Mouse (Mus musculus) bone marrow macrophage, adult 2 months (primary cell): ENCODE results near the gene Rpusd4. TPM values are rescaled to one million over a fixed set of nuclear protein-coding genes. Genes with fewer than 3 reads are reported as not detected.

ENCODE experiments used
- H3K27ac ChIP-seq: 2 replicates; pipeline ENCODE4 v1.5.1; 2012; ENCODE audit warnings: low read depth, low read length; ENCODE audit not compliant: insufficient read depth
- H3K4me1 ChIP-seq: 2 replicates; pipeline ENCODE4 v1.6.1; 2012; ENCODE audit warnings: low read length; ENCODE audit not compliant: control insufficient read depth, insufficient read depth
- H3K4me3 ChIP-seq: 2 replicates; pipeline ENCODE4 v1.5.1; 2012; ENCODE audit warnings: mild to moderate bottlenecking, low read length, moderate library complexity; ENCODE audit not compliant: insufficient read depth
- CTCF ChIP-seq: IDR thresholded peaks from 2 replicates; pipeline ENCODE4 v1.5.1; 2012; ENCODE audit warnings: low read depth, mild to moderate bottlenecking, low read length, moderate library complexity
- POLR2A ChIP-seq: IDR thresholded peaks from 2 replicates; pipeline ENCODE4 v1.6.1; 2012; ENCODE audit warnings: mild to moderate bottlenecking, low read depth, low read length, borderline replicate concordance
- polyA plus RNA-seq: library from polyadenylated mRNA; stranded (reverse); fragments of >200 nt; gene quantifications from 2 replicates; pipeline ENCODE4 v1.2.4, GENCODE M21; 2012; ENCODE audit not compliant: missing spikeins, insufficient read depth, insufficient read length

Gene Rpusd4
- polyA plus RNA-seq, 1 experiment: 23.9 TPM

DNA sequence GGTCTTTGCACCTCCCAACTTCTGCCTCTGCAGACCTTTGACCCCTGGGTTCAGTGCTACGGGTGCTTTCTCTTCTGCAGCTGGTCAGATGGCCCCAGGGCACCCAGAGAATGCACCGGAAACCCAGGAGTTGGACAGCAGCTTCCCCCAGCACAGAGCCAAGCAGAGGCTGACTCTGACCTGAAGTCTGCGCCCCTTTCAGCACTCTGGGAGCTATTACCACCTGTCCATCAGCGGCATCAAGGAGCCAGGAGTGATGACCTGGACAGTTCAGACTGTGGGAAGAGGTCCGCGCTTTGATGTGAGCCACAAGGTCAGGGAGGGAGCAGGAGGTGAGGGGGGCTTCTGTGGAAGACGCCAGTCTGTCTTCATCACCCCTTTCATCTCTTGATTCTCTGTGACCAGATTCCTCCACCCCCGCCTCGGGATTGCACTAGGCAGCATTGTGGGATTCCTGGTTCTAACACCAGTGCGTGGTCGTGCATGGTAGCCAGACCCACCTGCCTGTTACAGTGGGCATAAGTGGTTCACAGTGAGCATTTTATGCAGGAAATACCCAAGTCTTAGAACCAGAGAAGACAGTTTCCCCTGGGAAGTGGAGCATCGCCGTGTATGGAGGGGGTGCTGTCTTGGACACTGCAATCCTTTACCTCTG lies 15.9 kb downstream of the Rpusd4 start:
- TF ChIP-seq POLR2A: no peak
- no peak for TF ChIP-seq CTCF
- H3K4me3 ChIP-seq: no peak overlapping the region
- H3K27ac ChIP-seq: no peak overlapping the region
- H3K4me1 ChIP-seq: peaks cover 7% of the 10 kb centered on the region

GRCm38 (mm10) chr9:35284351-35284750 lies 16.7 kb downstream of the Rpusd4 start:
- H3K4me3 ChIP-seq: no peak overlapping the region
- no peak for TF ChIP-seq POLR2A
- no peak for TF ChIP-seq CTCF
- H3K27ac ChIP-seq: no peak overlapping the region
- H3K4me1 ChIP-seq: no peaks in the 10 kb centered on the region

DNA sequence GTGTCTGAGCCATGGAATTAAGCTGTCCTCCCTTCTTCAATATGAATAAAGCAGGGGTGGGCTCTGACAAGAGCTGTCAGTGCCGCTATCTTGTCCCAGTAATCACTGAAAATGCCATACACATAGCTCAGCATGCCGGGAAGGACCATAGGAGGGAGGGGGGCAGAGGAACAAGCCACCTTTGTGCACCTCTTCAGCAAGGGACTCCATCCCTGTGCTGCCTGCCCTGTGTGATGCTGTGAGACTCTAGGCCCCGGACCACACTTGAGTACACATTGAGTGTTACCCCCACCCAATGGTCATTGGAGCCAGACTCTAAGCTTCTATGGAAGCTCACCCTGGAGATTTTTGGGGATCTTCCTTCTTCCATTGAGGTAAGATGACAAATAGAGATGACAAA lies 18.7 kb downstream of the Rpusd4 start:
- H3K27ac ChIP-seq: no peak overlapping the region
- no peak overlapping the region for H3K4me3 ChIP-seq
- TF ChIP-seq CTCF: no peak
- no peak for TF ChIP-seq POLR2A
- H3K4me1 ChIP-seq: no peaks in the 10 kb centered on the region

GRCm38 (mm10) chr9:35289992-35290391 lies 22.3 kb downstream of the Rpusd4 start:
- H3K27ac ChIP-seq: no peak overlapping the region
- no peaks in the 10 kb centered on the region for H3K4me1 ChIP-seq
- TF ChIP-seq CTCF: no peak
- no peak for TF ChIP-seq POLR2A
- no peak overlapping the region for H3K4me3 ChIP-seq

DNA sequence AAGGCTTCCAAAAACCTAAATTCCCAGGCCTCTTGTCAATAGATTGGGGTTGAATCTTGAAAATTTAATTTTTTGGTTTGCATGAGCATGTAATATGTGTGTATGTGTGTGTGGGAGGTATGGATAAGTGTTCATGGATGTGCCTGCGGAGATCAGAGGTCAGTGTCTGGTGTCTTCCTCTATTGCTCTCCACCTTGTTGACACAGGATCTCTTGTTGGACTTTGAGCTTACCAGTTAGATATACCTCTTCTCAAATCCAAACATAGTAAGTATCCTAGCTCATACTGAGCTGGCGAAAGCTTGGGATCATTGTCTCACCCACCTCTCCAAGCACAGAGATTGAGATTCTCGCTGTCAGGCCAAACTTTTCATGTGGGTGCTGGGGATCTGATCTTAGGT lies 22.8 kb downstream of the Rpusd4 start:
- Histone ChIP-seq H3K27ac (no peak overlapping the region), H3K4me3 (no peak overlapping the region), H3K4me1 (no peaks in the 10 kb centered on the region)
- TF ChIP-seq CTCF: no peak
- no peak for TF ChIP-seq POLR2A

DNA sequence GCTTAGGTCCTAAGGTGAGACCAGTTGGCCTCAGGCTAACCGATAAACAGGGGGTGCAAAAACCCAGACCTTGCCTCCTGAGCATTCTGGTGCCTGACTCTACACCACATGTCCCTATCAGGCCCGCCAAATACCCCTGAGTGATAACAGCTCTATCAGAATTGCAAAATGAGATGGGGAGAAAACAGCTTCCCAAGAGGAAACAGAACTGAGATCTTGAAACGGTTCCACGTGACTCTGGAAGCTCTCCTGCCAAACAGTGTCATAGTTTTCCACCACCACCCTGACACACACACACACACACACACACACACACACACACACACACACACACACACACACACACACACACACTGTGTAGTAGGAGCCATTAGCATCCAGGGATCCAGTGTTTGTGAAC lies 23.3 kb downstream of the Rpusd4 start:
- H3K4me1 ChIP-seq: no peaks in the 10 kb centered on the region
- no peak overlapping the region for H3K27ac ChIP-seq
- H3K4me3 ChIP-seq: no peak overlapping the region
- no peak for TF ChIP-seq CTCF
- TF ChIP-seq POLR2A: no peak

DNA sequence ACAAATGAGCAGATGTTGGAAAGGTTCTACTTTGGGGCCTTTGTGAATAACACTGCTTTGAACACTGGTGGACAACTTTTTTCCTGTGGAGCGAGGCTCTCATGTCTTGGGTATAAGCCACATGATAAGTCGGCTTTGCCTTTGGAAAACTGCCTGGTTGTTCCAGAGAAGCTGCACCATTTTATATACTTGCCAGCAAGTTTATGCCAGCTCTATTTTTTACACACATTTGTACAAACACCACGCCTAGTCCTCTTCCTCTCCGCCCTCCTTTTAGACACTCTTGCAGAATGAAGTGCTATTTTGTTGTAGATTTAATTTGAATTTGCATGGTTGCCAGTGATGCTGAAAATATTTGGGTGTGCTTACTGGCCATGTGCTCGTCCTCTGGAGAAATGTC lies 25.8 kb downstream of the Rpusd4 start:
- H3K4me3 ChIP-seq: no peak overlapping the region
- H3K4me1 ChIP-seq: no peaks in the 10 kb centered on the region
- TF ChIP-seq CTCF (no peak), POLR2A (no peak)
- no peak overlapping the region for H3K27ac ChIP-seq

- Histone ChIP-seq H3K4me3 (no peak overlapping the region), H3K27ac (no peak overlapping the region), H3K4me1 (no peaks in the 10 kb centered on the region)
- TF ChIP-seq CTCF: no peak
- no peak for TF ChIP-seq POLR2A
These were observed 30.1 kb downstream of the Rpusd4 start for GRCm38 (mm10) chr9:35297791-35298190.

DNA sequence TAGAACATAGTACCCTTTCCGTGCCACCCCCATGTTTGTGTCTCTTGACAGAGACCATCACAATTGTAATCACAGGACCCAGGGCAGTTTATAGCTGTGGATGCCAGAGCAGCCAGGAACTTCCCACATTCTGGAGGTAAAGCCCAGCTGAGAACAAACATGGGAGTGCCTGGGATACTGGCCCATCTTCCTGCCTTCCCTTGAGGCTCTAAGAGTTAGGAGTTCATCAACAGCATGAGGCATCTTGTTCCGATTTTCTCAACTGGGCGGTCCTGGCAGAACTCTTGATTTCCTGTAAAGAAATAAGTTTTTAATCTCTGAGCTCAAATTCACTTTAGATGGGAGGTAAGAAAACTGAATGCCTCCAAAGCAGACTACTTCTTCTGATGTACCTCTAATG lies 34.5 kb downstream of the Rpusd4 start:
- H3K4me1 ChIP-seq: no peaks in the 10 kb centered on the region
- TF ChIP-seq POLR2A (no peak), CTCF (no peak)
- no peak overlapping the region for H3K4me3 ChIP-seq
- H3K27ac ChIP-seq: no peak overlapping the region

DNA sequence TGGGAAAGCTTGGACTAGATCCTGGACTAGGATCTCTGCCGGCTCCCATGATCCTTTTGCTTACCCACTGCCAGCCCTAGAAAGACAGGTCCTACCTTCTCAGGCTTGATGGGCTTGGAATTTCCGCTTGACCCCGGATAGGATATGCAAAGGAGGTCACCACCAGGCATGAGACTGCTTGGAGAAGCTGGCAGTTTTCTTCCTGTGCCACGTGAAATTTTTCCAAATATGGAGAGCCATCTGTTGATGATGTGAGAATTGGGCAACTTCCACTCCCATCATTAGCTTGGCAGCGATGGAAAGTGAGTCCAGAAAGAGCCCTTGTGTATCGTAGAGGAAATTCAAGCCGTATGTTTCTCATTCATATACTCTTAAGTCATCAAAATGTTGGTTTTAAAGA lies 39.8 kb downstream of the Rpusd4 start:
- no peak overlapping the region for H3K4me3 ChIP-seq
- no peak overlapping the region for H3K27ac ChIP-seq
- no peaks in the 10 kb centered on the region for H3K4me1 ChIP-seq
- TF ChIP-seq CTCF (no peak), POLR2A (no peak)

GRCm38 (mm10) chr9:35310377-35310776 lies 42.7 kb downstream of the Rpusd4 start:
- no peak overlapping the region for H3K4me3 ChIP-seq
- H3K4me1 ChIP-seq: no peaks in the 10 kb centered on the region
- H3K27ac ChIP-seq: no peak overlapping the region
- no peak for TF ChIP-seq CTCF
- no peak for TF ChIP-seq POLR2A
